Mouse (Mus musculus): ENCODE results near the gene Osbp.

GRCm38 (mm10) chr19:11950747-11951146 lies 15.0 kb upstream of the Osbp start:
- TF ChIP-seq CTCF (IDR thresholded peaks at IDR 0.05; ENCODE audit: borderline replicate concordance, insufficient read depth, low read depth, low read length) (no peak), POLR2A (IDR thresholded peaks at IDR 0.05; ENCODE audit: borderline replicate concordance, insufficient read depth, low read length) (no peak)
